Mouse (Mus musculus) forebrain, embryonic 13.5 days (tissue): ENCODE measurements at regions not wholly inside any gene's neighbourhood (a gene's known extent, or its start where the extent isn't known, plus 50 kb on each side); places are given as distances from the start of the nearest gene placed in this dataset.

ENCODE experiments used
- ATAC-seq: fragments of 200-750 bp; cut with Nextera tagmentation; 2 replicates; pipeline ENCODE4 v1.8.0; 2017
- H3K27ac ChIP-seq: fragments of 300-500 bp; sonication (generic); 2 replicates; pipeline ENCODE4 v1.5.1; 2015; ENCODE audit warnings: inconsistent platforms, mild to moderate bottlenecking, moderate library complexity
- H3K27me3 ChIP-seq: fragments of 300-500 bp; sonication (generic); 2 replicates; pipeline ENCODE4 v1.6.1; 2015; ENCODE audit warnings: mild to moderate bottlenecking, inconsistent platforms
- H3K36me3 ChIP-seq: fragments of 300-500 bp; sonication (generic); 2 replicates; pipeline ENCODE4 v1.6.1; 2015; ENCODE audit warnings: mild to moderate bottlenecking, inconsistent platforms; ENCODE audit not compliant: poor library complexity, severe bottlenecking
- H3K4me1 ChIP-seq: fragments of 300-500 bp; sonication (generic); 2 replicates; pipeline ENCODE4 v1.6.1; 2015; ENCODE audit warnings: inconsistent platforms
- H3K4me2 ChIP-seq: fragments of 300-500 bp; sonication (generic); 2 replicates; pipeline ENCODE4 v1.6.1; 2015; ENCODE audit warnings: inconsistent platforms, mild to moderate bottlenecking, moderate library complexity
- H3K4me3 ChIP-seq: fragments of 300-500 bp; sonication (generic); 2 replicates; pipeline ENCODE4 v1.5.1; 2015; ENCODE audit warnings: mild to moderate bottlenecking, inconsistent platforms
- H3K9ac ChIP-seq: fragments of 300-500 bp; sonication (generic); 2 replicates; pipeline ENCODE4 v1.6.1; 2015; ENCODE audit warnings: mild to moderate bottlenecking, inconsistent platforms
- H3K9me3 ChIP-seq: fragments of 300-500 bp; sonication (generic); replicated peaks from 2 replicates; pipeline ENCODE4 v1.6.1; 2016; ENCODE audit warnings: inconsistent platforms
- WGBS: fragments of 180-500 bp; shearing (Covaris S2); methylation state at CpG from one replicate; pipeline ENCODE4 v1.1.7; 2015; 5-methylcytosine and 5-hydroxymethylcytosine counted together

- H3K4me2 ChIP-seq: no peak overlapping the region
- 86% methylated on average over 1 of the region's 1 CpGs for WGBS
- ATAC-seq: no peak
- no peak overlapping the region for H3K4me3 ChIP-seq
- no peaks in the 10 kb centered on the region for H3K36me3 ChIP-seq
- H3K27me3 ChIP-seq: no peaks in the 10 kb centered on the region
- H3K27ac ChIP-seq: no peak overlapping the region
- no peaks in the 10 kb centered on the region for H3K4me1 ChIP-seq
- no peak overlapping the region for H3K9ac ChIP-seq
- no peaks in the 10 kb centered on the region for H3K9me3 ChIP-seq
These were observed 521.4 kb downstream of the Kctd12 start for GRCm38 (mm10) chr14:102461001-102461400.

GRCm38 (mm10) chr14:102439738-102440137, 542.7 kb downstream of the Kctd12 start:
- no peaks in the 10 kb centered on the region for H3K4me1 ChIP-seq
- ATAC-seq: no peak
- H3K27ac ChIP-seq: no peak overlapping the region
- no peak overlapping the region for H3K4me3 ChIP-seq
- 58% methylated on average over 2 of the region's 2 CpGs for WGBS
- no peaks in the 10 kb centered on the region for H3K9me3 ChIP-seq
- H3K4me2 ChIP-seq: no peak overlapping the region
- no peaks in the 10 kb centered on the region for H3K36me3 ChIP-seq
- H3K9ac ChIP-seq: no peak overlapping the region
- no peaks in the 10 kb centered on the region for H3K27me3 ChIP-seq

GRCm38 (mm10) chr14:102403397-102404115, 578.9 kb downstream of the Kctd12 start:
- ATAC-seq: no peak
- Histone ChIP-seq H3K4me3 (no peak overlapping the region), H3K27me3 (no peaks in the 10 kb centered on the region), H3K4me1 (no peaks in the 10 kb centered on the region), H3K4me2 (no peak overlapping the region), H3K9me3 (no peaks in the 10 kb centered on the region), H3K9ac (no peak overlapping the region), H3K27ac (no peak overlapping the region), H3K36me3 (no peaks in the 10 kb centered on the region)
- WGBS: 83% methylated on average over 4 of the region's 4 CpGs

- no peaks in the 10 kb centered on the region for H3K9me3 ChIP-seq
- ATAC-seq: no peak
- H3K9ac ChIP-seq: no peak overlapping the region
- no peaks in the 10 kb centered on the region for H3K27me3 ChIP-seq
- WGBS: 89% methylated on average over 4 of the region's 4 CpGs
- no peak overlapping the region for H3K27ac ChIP-seq
- no peak overlapping the region for H3K4me3 ChIP-seq
- no peak overlapping the region for H3K4me2 ChIP-seq
- H3K4me1 ChIP-seq: no peaks in the 10 kb centered on the region
- no peaks in the 10 kb centered on the region for H3K36me3 ChIP-seq
These were observed 580.3 kb downstream of the Kctd12 start for GRCm38 (mm10) chr14:102402061-102402689.

GRCm38 (mm10) chr14:102396036-102396734, 586.3 kb downstream of the Kctd12 start:
- no peak overlapping the region for H3K27ac ChIP-seq
- WGBS: 86% methylated on average over 7 of the region's 7 CpGs
- no peak overlapping the region for H3K4me2 ChIP-seq
- no peak overlapping the region for H3K4me3 ChIP-seq
- no peaks in the 10 kb centered on the region for H3K27me3 ChIP-seq
- ATAC-seq: no peak
- H3K4me1 ChIP-seq: no peaks in the 10 kb centered on the region
- no peak overlapping the region for H3K9ac ChIP-seq
- no peaks in the 10 kb centered on the region for H3K9me3 ChIP-seq
- H3K36me3 ChIP-seq: no peaks in the 10 kb centered on the region

GRCm38 (mm10) chr14:102392351-102392750, 590.1 kb downstream of the Kctd12 start:
- Histone ChIP-seq H3K27ac (no peak overlapping the region), H3K36me3 (no peaks in the 10 kb centered on the region), H3K4me3 (no peak overlapping the region), H3K4me2 (no peak overlapping the region), H3K9me3 (no peaks in the 10 kb centered on the region), H3K27me3 (no peaks in the 10 kb centered on the region), H3K9ac (no peak overlapping the region), H3K4me1 (no peaks in the 10 kb centered on the region)
- 68% methylated on average over 3 of the region's 3 CpGs for WGBS
- no peak for ATAC-seq

GRCm38 (mm10) chr14:102372994-102373567, 609.4 kb downstream of the Kctd12 start:
- Histone ChIP-seq H3K27me3 (no peaks in the 10 kb centered on the region), H3K4me3 (no peak overlapping the region), H3K4me1 (no peaks in the 10 kb centered on the region), H3K4me2 (no peak overlapping the region), H3K9me3 (no peaks in the 10 kb centered on the region), H3K27ac (no peak overlapping the region), H3K9ac (no peak overlapping the region), H3K36me3 (no peaks in the 10 kb centered on the region)
- no peak for ATAC-seq
- 90% methylated on average over 5 of the region's 5 CpGs for WGBS

GRCm38 (mm10) chr14:102361589-102361988, 620.8 kb downstream of the Kctd12 start:
- no peak overlapping the region for H3K9ac ChIP-seq
- H3K27ac ChIP-seq: no peak overlapping the region
- H3K4me3 ChIP-seq: no peak overlapping the region
- no peak for ATAC-seq
- WGBS: 89% methylated on average over 2 of the region's 2 CpGs
- H3K36me3 ChIP-seq: no peaks in the 10 kb centered on the region
- no peak overlapping the region for H3K4me2 ChIP-seq
- no peaks in the 10 kb centered on the region for H3K9me3 ChIP-seq
- no peaks in the 10 kb centered on the region for H3K27me3 ChIP-seq
- H3K4me1 ChIP-seq: no peaks in the 10 kb centered on the region

- Histone ChIP-seq H3K4me1 (no peaks in the 10 kb centered on the region), H3K27me3 (no peaks in the 10 kb centered on the region), H3K27ac (no peak overlapping the region), H3K4me3 (no peak overlapping the region), H3K4me2 (no peak overlapping the region), H3K36me3 (no peaks in the 10 kb centered on the region), H3K9me3 (no peaks in the 10 kb centered on the region), H3K9ac (no peak overlapping the region)
- ATAC-seq: no peak
These were observed 599.7 kb downstream of the Lmo7 start for GRCm38 (mm10) chr14:102329409-102329808.

- H3K4me3 ChIP-seq: no peak overlapping the region
- no peak overlapping the region for H3K9ac ChIP-seq
- H3K27me3 ChIP-seq: no peaks in the 10 kb centered on the region
- H3K4me1 ChIP-seq: peaks cover 5% of the 10 kb centered on the region; the same call in 1 of the 2 replicates
- WGBS: 82% methylated on average over 6 of the region's 6 CpGs
- no peaks in the 10 kb centered on the region for H3K36me3 ChIP-seq
- H3K27ac ChIP-seq: no peak overlapping the region
- ATAC-seq: peak; percentile 30; the same call in 1 of the 2 replicates
- no peaks in the 10 kb centered on the region for H3K9me3 ChIP-seq
- H3K4me2 ChIP-seq: no peak overlapping the region
These were observed 576.6 kb downstream of the Lmo7 start for GRCm38 (mm10) chr14:102306332-102306731.

- no peak overlapping the region for H3K4me2 ChIP-seq
- no peaks in the 10 kb centered on the region for H3K9me3 ChIP-seq
- no peak overlapping the region for H3K4me3 ChIP-seq
- H3K9ac ChIP-seq: no peak overlapping the region
- H3K27me3 ChIP-seq: no peaks in the 10 kb centered on the region
- no peak overlapping the region for H3K27ac ChIP-seq
- peaks cover 5% of the 10 kb centered on the region; the same call in 1 of the 2 replicates for H3K4me1 ChIP-seq
- H3K36me3 ChIP-seq: no peaks in the 10 kb centered on the region
- WGBS: 62% methylated on average over 2 of the region's 2 CpGs
- no peak for ATAC-seq
These were observed 573.1 kb downstream of the Lmo7 start for GRCm38 (mm10) chr14:102302826-102303225.

GRCm38 (mm10) chr14:102300251-102300650, 570.5 kb downstream of the Lmo7 start:
- Histone ChIP-seq H3K4me2 (no peak overlapping the region), H3K36me3 (no peaks in the 10 kb centered on the region), H3K27ac (no peak overlapping the region), H3K9me3 (no peaks in the 10 kb centered on the region), H3K4me3 (no peak overlapping the region), H3K9ac (no peak overlapping the region), H3K27me3 (no peaks in the 10 kb centered on the region), H3K4me1 (peaks cover 5% of the 10 kb centered on the region; the same call in 1 of the 2 replicates)
- 75% methylated on average over 6 of the region's 6 CpGs for WGBS
- ATAC-seq: 0 out of 2 replicates have a peak, but pooled peaks have one; percentile 24
